Mouse (Mus musculus): Measurements from ENCODE around the gene Prepl. TPM values are rescaled to one million over a fixed set of nuclear protein-coding genes. Genes with fewer than 3 reads are reported as not detected.

Gene Prepl
- total RNA-seq, 2 experiments from 2014 or later: 331 to 342 TPM

DNA sequence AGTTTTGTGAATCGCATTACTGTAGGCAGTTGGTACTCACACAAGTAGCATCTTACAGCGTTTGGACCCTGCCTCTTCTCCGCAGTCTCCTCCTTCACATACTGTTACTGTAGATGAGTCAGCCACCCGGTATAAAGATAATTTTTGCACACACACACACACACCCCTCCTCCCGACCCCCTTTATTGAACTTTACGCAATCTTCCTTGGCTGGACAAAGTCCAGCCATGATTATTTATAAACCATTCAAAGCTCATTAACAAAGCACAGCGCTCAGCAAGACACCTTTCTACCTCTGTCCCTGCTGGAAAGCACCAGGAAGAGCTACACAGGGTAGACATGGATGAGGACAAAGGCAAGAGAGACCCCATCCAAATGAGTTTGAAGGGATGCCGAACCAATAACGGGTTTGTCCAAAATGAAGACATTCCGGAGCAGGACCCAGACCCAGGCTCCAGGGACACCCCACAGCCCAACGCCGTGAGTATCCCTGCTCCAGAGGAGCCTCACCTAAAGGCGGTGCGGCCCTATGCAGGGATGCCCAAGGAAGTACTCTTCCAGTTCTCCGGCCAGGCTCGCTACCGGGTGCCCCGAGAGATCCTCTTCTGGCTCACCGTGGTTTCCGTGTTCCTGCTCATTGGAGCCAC, 61.8 kb downstream of the Prepl start, which contains the start of gene Slc3a1:
Slc3a1 (plus strand) TSS at position 284 of the 647 bp plus-strand sequence.
- no peak for DNase-seq (ENCODE audit: low spot score in 2 of 2)
- intact Hi-C loops (cut with DNase I): loop anchor here (5.0 kb wide), 1 partner anchor 34 kb away; no protein-coding TSS in a partner anchor

DNA sequence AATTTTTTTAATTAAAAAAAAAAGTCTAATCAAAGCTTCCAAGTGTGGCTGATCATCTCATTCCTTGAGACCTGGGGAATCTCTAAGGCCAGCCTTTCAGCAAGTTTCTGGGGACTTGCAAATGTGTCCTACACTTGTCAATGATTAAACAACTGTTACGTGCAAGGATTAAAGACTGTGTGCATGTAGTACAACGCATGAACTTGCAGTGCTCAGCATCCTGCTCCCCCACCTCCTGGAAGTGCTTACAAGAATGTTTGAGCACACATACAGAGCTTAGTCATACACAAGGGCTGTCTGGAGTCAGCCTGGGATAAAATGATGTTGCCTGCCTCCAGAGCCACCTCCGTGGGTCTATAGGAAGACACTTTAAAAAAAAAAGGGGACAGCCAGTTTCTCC, 62.8 kb downstream of the Prepl start:
- intact Hi-C loops (cut with DNase I): loop anchor here (5.0 kb wide), 1 partner anchor 35 kb away; no protein-coding TSS in a partner anchor

DNA sequence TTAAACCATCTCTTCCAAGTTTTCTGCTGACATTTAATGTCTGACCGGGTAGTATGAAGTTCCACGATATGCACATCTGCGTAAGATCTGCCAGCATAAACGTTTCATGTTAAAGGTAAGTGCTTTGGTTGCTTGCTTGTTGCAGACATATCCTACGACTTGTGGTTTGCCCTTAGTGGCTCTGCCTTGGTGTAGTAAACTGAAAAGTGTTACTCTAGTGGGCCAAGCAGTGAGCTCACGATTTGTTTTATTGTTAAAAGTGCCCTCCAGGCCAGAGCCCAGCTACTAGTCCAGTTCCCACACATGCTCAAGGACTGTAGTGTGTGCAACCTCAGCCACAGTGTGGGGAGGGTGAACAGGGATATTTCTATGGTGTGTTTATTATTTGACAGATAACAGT, 63.6 kb downstream of the Prepl start:
- intact Hi-C loops (cut with DNase I): loop anchor here (5.0 kb wide), 1 partner anchor 36 kb away; no protein-coding TSS in a partner anchor
- DNase-seq (ENCODE audit: low spot score in 2 of 2): no peak

More for the DNA sequence above, 62.8 kb downstream of the Prepl start:
- no peak for DNase-seq (ENCODE audit: low spot score in 2 of 2)

DNA sequence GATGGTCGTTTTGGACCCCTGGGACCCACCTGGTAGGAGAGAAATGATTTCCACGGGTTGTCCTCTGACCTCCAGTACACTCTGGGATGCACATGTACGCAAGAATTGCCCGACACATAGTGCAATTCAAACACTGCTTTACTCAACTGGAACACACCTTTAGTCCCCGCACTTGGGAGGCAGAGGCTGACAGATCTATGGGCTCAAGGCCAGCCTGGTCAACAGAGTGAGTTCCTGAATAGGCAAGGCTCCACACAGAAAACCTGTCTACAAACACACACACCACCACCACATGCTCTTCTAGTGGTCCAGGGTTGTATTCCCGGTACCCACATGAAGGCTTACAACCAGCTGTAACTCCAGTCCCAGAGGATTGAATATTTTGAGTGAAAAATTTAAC, 64.9 kb downstream of the Prepl start:
- intact Hi-C loops (cut with DNase I): loop anchor here (5.0 kb wide), 1 partner anchor 37 kb away; no protein-coding TSS in a partner anchor
- no peak for DNase-seq (ENCODE audit: low spot score in 2 of 2)

DNA sequence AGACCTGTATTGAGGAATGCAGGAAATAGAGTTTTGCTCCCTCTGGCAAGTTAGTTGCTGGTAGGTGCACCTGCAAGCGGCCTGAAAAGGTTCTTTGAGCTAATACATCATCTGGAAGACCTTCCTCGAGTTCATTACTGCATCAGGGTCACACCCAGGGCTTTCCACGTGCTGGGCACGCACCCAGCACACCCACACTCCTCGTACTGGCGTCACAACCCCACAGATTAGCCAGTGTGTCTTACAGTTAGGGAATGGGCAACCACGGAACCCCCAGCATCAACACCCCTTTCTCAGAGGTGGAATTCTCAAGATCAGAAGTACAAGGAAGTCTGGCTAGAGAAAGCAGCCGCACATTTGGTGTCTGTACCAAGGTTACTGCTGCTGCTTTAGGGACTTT, 65.8 kb downstream of the Prepl start:
- no peak for DNase-seq (ENCODE audit: low spot score in 2 of 2)
- intact Hi-C loops (cut with DNase I): loop anchor here (5.0 kb wide), 1 partner anchor 147 kb away; no protein-coding TSS in a partner anchor

DNA sequence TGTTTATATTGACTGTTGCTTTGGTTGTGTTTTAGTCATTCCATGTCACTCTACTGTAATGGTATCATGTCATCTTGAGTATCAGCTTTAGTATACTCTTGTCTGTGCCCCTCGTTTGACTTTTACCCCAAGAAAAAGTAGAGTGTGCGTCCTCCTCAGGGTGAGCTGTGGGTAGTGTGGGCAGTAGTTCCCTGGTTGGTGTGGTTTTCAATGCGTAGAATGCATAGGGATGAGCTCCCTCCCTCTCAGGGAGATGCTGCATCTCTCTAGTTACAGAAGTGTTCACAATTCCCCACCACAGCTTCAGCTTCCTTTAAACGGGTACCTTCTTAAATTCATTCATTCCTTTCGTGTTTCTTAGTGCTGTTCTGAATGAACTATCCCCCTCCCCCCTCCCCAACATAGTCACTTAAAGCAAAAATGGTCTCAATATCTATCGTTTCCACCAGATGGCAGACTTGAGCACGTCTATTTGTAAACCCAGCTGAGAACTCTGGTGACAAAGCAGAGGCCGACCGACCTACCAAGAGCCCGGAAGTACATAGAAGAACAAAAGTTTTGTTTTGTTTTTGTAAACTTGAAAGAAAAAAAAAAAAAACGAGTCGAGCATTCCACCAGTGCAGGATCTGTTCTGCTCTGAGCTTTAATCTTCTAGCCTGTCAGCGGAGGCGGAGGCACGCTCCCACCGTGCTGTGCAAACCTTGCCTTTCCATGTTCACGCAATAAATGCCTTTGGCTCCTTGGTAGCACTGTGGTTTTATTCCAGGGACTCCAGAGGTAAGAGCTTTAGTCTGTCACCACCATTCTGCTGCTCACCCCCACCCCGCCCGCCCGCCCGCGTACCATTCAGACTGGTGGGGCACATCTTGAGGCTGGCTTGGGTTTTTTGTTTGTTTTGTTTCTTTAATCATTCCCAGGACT, 66.5 kb downstream of the Prepl start:
- intact Hi-C loops (cut with DNase I): loop anchor here (5.0 kb wide), 1 partner anchor 146 kb away; no protein-coding TSS in a partner anchor
- DNase-seq (ENCODE audit: low spot score in 2 of 2): peak; percentile 77 to 83

DNA sequence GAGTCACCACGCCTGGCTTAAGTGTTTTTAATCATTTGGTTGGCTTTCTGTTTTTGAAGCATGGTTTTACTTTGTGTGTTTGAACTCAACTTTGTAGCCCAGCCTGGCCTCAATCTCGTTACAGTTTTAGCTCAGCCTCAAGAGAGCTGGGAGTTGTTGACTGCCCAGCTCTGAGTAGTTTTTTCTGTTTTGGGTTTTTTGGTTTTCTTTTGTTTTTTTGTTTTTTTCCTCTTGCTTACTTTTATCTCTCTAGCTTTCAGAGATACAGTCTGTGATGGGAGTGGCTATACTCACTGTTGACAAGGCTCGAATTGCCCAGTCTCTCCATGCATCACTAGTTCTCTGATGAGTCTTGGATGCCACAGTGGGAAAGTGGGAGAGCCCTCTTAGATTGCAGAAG, 69.7 kb downstream of the Prepl start:
- intact Hi-C loops (cut with DNase I): loop anchor here (5.0 kb wide), 1 partner anchor 143 kb away; no protein-coding TSS in a partner anchor
- no peak for DNase-seq (ENCODE audit: low spot score in 2 of 2)

DNA sequence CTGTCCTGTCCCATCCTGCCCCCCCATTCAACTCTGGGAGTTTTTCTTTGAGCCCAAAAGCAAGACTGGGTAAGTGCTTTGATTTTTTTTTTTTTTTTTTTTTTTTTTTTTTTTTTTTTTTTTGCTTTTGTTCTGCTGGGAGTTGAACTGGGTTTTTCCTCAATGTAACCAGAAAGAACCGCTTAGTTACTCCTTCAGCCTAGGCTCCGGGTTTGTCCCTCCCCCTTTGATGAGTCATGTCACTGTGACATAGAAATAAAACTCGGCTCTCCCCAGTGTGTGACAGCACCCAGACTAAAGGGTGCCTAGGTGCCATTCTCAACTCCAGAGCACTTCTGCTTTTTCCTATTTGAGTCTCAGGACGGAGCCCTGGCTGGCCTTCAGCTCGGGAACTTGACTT, 71.2 kb downstream of the Prepl start:
- DNase-seq (ENCODE audit: low spot score in 2 of 2): no peak
- intact Hi-C loops (cut with DNase I): no loop called here

DNA sequence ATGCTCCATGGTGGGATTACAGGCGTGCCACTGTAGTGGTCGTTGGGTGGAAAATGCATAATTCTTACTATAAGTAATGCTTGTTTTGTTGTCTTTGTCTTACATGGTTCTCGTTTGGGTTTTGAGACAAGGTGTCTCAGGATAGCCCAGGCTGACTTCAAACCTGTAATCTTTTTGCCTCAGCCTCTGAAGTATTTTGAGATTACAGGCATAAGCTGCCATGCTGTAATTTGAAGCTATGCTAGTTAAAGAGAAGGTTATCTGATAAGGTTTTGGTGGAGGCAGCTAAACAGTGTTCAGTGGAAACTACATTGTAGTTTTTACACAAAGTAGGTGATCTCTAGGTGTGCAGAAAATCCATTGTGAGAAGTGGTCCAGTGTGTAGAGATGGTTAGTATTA, 71.7 kb downstream of the Prepl start:
- no peak for DNase-seq (ENCODE audit: low spot score in 2 of 2)
- intact Hi-C loops (cut with DNase I): no loop called here

DNA sequence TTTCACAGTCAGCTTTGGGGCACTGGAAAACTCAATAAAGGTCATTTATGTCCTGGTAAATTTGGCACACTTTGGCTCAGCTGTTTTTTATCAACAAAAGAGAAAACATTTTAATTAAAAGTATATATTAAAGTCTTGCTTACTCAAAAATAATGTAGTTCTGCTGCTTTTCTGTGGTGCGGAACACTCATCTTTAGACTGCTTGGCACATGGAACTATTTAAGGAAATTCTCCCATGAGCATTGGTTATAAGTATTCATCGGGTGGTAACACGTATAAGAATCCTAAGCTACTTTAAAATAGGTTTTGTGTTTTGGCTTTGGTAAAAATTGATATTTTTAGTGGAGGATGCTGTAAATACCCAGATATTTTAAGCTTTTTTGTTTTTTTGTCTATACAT, 75.4 kb downstream of the Prepl start:
- no peak for DNase-seq (ENCODE audit: low spot score in 2 of 2)
- intact Hi-C loops (cut with DNase I): no loop called here

DNA sequence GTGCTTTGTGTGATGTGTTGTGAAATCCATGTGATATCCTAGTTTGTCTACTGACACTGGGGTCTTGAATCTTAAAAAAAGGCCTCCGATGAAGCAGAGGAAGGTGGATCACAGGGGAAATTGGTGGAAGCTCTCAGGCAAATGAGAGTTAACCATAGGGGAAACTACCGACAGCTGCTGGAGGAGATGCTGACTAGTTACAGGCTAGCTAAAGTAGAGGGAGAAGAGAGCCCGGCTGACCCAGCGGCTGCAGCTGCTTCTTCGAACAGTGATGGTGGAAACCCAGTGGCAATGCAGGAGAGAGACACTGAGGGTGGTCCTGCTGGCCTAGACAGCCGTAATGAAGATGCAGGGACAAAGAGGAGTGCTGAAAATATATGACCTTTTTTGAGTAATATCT, 76.6 kb downstream of the Prepl start:
- intact Hi-C loops (cut with DNase I): no loop called here
- no peak for DNase-seq (ENCODE audit: low spot score in 2 of 2)

Other genes with a start within 250 kb of the Prepl start
- gene Ppm1b, start 133.5 kb downstream of the Prepl start, total RNA-seq (2021): 100 to 1,000 TPM; 116 to 123 TPM
- under 1 TPM; 0.34 to 0.51 TPM for gene Slc3a1, start 61.9 kb downstream of the Prepl start, total RNA-seq (2021)
- gene Camkmt, start 311 bp upstream of the Prepl start, total RNA-seq (2021): 10 to 100 TPM; 11.0 to 11.6 TPM

Measured in left cerebral cortex, postnatal 14 days (tissue).